Mouse (Mus musculus) activated CD4-positive, CD25-positive, alpha-beta regulatory T cell, adult 9 weeks (primary cell): ENCODE data around the gene Zfp300. TPM values are rescaled to one million over a fixed set of nuclear protein-coding genes. Genes with fewer than 3 reads are reported as not detected.

Experiments used
- polyA plus RNA-seq: library from polyadenylated mRNA; unstranded; fragments of 100-300 nt; shearing (Covaris generic); gene quantifications from one replicate; pipeline ENCODE4 v1.2.1, GENCODE M21; 2017

Gene Zfp300
- 1.9 TPM for polyA plus RNA-seq

DNA sequence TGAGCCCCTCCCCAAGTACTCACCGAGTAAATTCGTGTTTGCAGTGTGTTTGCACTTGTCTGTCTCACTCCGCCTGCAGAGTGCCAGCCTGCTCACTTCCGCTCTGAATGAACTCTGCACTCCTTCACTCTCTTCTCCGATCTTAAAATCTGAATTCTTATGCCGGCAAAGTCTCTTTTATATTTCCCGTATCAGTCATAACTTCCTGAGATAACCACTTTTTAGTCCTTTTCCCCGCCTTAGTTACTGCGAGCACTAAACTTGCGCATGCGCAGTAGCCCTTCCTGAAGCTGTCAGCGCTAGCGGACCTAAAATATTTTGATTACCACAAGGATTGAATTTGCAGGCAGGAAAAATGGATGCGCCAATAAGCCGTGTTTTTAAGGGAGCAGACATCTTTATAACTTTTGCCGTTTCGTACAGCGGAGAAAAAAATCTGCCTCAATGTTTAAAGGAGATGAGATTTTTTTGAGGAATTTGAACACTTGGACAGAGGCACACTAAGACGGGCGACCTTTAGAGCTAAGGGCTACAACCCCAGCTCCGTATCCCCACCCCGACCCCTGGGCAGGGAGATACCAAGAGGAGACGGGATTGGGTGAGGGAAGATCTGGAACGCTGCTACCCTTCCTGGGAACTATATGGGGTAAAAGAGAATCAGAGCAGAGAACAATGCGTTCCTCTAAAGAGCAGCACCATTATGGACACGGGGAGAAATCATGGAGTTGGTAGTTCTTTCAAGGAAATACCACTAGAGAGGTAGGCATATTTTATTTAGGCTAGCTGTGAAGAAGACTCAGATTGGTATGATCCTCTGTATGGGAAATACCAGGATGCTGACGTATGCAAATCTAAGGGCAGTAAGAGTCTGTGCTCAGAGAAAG is at the start of gene Zfp300:
Gene Zfp300 (minus strand): TSS at position 545 of the 884 bp plus-strand sequence.

DNA sequence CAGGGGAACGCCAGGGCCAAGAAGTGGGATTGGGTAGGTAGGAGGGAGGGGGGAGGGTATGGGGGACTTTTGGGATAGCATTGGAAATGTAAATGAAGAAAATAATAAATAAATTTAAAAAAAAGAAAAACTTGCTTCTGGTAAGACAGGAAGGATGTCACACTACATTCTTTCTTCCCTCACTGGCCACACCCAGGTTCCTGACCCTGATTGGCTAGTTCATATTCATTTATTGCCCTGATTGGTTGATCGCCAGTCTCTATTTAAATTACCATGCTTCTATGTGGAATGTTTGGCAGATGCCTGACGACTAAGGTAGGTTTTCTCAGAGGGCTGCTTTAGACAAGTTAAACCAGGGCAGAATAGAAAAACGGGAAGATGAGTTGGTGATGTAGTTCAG is 26.2 kb upstream of the Zfp300 start, which contains the start of gene Ssxa1:
Gene Ssxa1 (plus strand): TSS at position 301 of the 400 bp plus-strand sequence.

DNA sequence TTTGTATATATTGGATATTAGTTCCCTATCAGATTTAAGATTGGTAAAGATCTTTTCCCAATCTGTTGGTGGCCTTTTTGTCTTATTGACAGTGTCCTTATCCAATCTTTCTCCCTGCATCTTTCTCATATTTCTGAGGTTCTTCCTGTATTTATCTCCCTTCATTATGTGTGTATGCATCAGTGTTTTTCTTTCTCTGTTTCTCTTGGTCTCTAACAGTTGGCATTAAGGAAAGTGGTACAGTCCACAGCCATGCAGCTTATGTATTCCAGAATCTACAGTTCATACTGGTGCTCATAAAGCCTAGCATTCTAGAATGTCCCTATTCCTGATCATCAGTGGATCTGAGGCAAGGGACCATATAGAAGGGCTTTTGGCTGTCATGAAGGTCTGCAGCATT is 21.2 kb downstream of the Zfp300 start, which contains the start of gene Spaca5:
Gene Spaca5 (plus strand): TSS at position 301 of the 400 bp plus-strand sequence.

DNA sequence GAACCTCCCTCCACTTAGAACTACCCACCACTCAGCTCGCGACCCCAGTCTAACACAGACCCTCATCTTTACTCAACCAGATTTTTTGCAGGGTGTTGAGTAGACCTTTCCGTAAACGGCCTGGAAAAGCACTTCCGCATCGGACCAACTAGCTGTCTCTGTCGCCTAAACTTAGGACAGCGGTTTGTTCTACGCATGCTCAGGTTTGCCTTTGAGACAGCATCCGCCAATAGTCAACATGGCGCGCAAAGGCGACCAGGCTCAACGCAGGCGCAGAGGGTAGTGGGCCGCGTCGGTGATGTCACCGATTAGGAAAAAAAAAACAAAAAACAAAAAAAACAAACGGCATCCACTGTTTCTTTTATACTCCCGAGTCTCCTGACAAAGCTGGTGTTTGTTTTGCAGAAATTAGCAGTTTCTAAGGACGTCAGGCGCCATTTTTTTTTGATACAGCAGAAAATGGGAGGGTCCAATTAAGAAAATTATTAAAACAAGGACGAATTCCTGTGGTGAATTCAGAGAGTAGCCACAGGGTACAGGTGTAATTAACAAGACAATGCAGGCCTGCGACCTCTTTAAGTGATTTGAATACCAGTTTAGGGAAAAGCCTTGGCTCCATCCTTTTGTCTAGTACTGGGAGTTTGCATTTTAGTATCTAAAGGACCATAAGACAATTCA is 27.3 kb downstream of the Zfp300 start, which contains the start of gene Zfp182:
Gene Zfp182 (minus strand): TSS at position 451 of the 678 bp plus-strand sequence.

Other genes starting within 250 kb of the Zfp300 start
- gene Timp1, start 219.4 kb downstream of the Zfp300 start, polyA plus RNA-seq = not detected
- gene Syn1, start 168.5 kb downstream of the Zfp300 start, polyA plus RNA-seq = 0.13 TPM
- gene Cfp, start 158.0 kb downstream of the Zfp300 start, polyA plus RNA-seq = 7.6 TPM
- 10.9 TPM for gene Elk1, start 138.9 kb downstream of the Zfp300 start, polyA plus RNA-seq
- 44.5 TPM for gene Uxt, start 127.5 kb downstream of the Zfp300 start, polyA plus RNA-seq
- gene Zfp182, start 27.2 kb downstream of the Zfp300 start, polyA plus RNA-seq = 16.6 TPM
- gene Spaca5, start 21.1 kb downstream of the Zfp300 start, polyA plus RNA-seq = not detected
- gene Ssxa1, start 26.3 kb upstream of the Zfp300 start, polyA plus RNA-seq = not detected
- not detected for gene Gm21876, start 86.1 kb upstream of the Zfp300 start, polyA plus RNA-seq